Mouse (Mus musculus): Measurements from ENCODE around the gene Tcp10b.
"Not testable (repeated sequence)": the region's sequence is repeated elsewhere in the genome, so short reads cannot be mapped to it uniquely, and the experiment has no call there.

Tcp10b gene

GRCm38 (mm10) chr17:13060804-13061203 is at the start of gene Tcp10b:
TSS of gene Tcp10b (plus strand) at chr17:13061104.
- DNase-seq: not testable (repeated sequence)

GRCm38 (mm10) chr17:13013316-13013715 is 47.6 kb upstream of the Tcp10b start:
- DNase-seq: peak; percentile 73

DNA sequence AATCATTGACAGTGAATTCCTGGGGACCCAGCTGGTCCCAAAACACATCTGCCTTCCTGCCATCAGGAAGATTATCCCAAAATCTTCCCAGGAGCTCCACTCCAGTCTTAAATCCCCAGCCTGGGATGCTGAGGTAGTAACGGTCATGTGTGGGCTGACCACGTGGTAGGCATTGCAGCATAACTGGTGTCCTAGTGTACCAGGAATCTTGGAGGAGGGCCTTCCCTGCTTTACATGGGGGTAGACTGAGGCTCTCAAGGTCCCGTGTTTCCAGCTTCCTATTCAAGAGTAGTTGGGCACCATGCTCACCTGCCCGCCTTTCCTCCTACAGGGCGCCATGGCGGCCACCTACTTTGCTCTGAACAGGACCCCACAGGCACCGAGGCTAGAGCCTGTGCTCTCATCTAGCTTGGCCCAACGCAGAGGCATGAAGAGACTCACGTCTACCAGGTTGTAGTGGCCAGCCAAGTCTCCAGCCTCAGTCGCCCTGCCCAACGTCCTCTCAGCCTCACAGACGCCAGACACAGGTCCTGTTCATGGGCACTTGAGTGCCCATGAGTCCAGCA is 24.2 kb upstream of the Tcp10b start:
- DNase-seq: not testable (repeated sequence)

- peak; percentile 40 for DNase-seq
Observed at GRCm38 (mm10) chr17:13043846-13044673, 16.8 kb upstream of the Tcp10b start.

GRCm38 (mm10) chr17:13052124-13052813 is 8.6 kb upstream of the Tcp10b start, which contains the start of gene Gpr31b:
TSS of gene Gpr31b (minus strand) at chr17:13052296.
- DNase-seq: not testable (repeated sequence)

- not testable (repeated sequence) for DNase-seq
Observed at GRCm38 (mm10) chr17:13062882-13063281, 2.0 kb downstream of the Tcp10b start.

DNA sequence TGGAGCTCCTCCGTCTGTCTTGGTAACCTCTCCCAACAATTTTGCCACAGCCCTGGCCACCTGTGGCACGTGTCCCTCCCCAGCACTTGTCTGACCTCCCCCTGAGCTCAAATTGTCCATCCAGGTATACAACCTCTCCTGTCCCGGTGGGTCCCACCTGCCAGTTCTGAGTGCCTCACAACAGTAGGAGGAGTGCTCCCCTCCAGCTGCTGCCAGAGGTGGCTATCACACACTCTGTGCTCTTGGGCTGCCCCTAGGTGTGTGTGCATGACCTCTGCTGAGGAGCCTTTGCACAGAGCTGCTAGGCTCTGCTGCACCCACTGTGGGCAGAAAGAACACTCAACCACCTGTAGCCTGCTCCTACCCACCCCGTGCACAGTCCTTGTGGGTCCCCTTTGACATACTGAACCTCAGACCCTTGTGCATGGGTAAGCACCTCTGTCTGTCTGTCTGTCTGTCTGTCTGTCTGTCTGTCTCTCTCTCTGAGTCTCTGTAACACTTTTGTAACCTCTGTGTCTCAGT is 7.0 kb downstream of the Tcp10b start:
- not testable (repeated sequence) for DNase-seq

DNA sequence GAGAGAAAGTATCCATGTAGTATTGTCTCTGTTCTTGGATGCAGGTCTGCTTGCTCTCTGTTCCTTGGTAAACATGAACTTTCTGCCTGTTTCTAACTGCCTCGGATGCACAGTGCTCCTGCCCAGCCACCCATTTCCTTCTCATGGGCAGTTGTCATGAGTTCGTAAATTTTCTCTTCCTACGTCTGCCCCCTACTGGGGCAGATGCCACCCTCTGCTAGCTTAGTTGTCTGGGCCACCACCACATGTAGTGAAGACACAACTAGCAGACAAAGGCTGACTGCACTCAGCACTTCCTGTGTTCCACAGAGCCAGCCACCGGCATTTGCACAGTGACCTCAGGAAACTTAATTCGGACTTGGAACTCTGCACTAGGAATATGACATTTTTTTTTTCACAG is 8.3 kb downstream of the Tcp10b start:
- not testable (repeated sequence) for DNase-seq

- not testable (repeated sequence) for DNase-seq
Observed at GRCm38 (mm10) chr17:13091510-13091909, 30.6 kb downstream of the Tcp10b start.

DNA sequence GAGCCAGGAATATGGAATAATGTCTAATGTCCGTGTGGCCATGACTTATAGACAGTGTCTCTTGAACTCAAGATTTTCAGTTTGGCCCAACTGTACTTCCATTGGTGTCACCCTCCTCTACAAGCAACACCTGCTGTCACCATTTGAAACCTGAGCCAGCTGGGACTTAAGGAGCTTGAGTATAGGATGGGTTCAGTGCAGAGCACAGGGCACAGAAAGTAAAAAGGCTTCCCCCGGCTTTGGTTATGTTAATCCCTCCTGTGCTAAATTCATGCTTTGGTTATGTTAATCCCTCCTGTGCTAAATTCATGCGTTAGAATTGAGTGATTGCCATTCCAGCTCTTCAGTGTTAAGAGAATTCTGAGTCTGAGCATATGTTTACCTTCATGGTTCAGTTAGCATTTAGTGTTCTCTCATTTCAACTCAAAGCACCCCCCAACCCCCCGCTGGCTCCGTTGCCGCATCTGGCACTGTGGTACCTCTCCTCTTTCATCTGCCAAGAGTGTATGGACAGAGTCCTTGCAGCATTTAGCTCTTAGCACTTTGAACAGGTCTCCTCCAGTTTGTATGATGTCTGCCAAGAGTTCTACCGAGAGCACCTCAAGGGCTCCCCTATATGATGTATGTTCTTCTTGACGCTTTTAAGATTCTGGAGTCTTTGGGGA is 31.3 kb downstream of the Tcp10b start:
- DNase-seq: not testable (repeated sequence)

- DNase-seq: not testable (repeated sequence)
Observed at GRCm38 (mm10) chr17:13092960-13093359, 32.1 kb downstream of the Tcp10b start.

DNA sequence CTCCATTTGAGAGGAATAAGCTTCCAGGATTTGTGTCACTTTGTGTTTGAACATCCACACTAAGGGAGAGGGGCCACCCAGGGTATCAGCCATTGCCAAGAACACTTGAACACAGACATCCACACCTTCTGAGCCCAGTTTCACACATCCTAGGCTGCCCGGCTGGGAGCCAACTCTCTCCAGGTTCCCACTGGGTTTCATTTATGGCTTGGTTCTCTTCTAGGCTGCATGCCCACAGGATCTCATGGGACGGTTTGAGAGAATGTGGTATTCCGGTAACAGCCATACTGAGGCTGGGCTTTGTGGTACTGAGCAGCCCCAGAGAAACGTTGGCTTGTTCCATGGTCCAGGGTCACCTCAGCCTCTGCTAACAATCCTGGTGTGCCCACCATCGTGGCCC is 45.7 kb downstream of the Tcp10b start:
- peak; percentile 6 for DNase-seq

- DNase-seq: not testable (repeated sequence)
Observed at GRCm38 (mm10) chr17:13112504-13113291, 51.8 kb downstream of the Tcp10b start.

GRCm38 (mm10) chr17:13123308-13124038 is 62.6 kb downstream of the Tcp10b start:
- not testable (repeated sequence) for DNase-seq

- DNase-seq: not testable (repeated sequence)
Observed at GRCm38 (mm10) chr17:13124241-13124640, 63.3 kb downstream of the Tcp10b start.

GRCm38 (mm10) chr17:13129324-13129723 is 68.4 kb downstream of the Tcp10b start:
- not testable (repeated sequence) for DNase-seq

- not testable (repeated sequence) for DNase-seq
Observed at GRCm38 (mm10) chr17:13129737-13130465, 69.0 kb downstream of the Tcp10b start.

DNA sequence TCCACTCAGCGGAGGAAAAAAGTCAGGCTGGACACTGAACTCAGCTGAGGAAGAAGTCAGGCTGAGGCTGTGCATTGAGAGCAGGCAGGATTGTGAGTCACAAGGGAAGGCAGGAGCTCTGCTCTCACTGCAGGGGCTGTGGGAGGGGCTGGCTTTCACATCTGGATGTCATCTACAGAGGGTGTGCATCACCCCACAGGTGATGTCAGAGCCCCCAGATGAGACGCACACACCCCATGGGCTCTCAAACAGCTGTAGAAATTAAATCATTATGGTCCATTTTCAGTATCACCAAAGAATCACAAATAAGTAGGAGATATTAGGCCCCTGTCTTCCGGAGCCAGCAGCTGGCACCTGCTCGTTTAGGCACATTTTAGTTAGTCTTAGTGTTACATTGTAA is 70.8 kb downstream of the Tcp10b start, which contains the start of gene Unc93a:
Unc93a (minus strand) TSS at position 101 of the 400 bp plus-strand sequence.
- DNase-seq: not testable (repeated sequence)

Data from kidney, postnatal 14 days (tissue).